Mouse (Mus musculus) spleen, postnatal 36 days (tissue): Measurements from ENCODE around the gene Trim3.

ENCODE experiments used
- DNase-seq, 2 experiments: peaks; one replicate each; pipeline ENCODE4 v3.0.0; 2022; ENCODE audit warnings: low spot score in 2 of 2, mixed read lengths in 1 of 2

The Trim3 gene

DNA sequence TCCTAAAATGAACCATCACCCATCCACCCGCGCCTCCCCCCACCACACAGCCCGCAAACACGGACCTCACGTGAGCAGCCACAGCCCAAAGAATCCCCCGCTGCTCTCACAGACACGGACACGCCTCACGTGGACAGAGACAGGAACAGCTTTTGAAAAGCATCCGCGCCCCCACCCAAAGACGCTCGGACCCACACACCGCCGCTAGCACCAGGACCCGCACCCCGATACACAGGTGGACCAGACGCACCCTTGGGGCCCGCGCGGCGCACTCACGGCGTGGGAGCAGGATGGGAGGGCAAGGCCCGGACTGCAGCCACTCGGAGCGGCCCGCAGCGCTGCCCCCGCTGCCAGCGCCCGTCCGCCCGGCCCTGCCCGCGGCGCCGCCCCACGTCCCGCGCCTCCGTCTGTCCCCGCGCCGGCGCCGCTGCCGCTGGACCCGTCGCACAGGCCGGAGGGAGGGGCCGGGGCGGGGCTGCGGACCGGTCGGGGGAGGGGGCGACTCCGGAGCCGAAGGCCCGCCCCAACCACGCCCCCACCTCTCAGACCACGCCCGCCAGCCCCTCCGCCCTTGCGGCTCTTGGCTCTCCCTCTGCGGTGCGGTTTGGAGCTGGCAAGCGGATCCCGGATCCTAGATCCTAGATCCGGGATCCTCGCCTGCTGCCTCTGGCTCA lies at the start of gene Trim3:
TSS of gene Trim3 (minus strand) at position 445 of the 674 bp plus-strand sequence.
- DNase-seq: peak; percentile 80 to 84

DNA sequence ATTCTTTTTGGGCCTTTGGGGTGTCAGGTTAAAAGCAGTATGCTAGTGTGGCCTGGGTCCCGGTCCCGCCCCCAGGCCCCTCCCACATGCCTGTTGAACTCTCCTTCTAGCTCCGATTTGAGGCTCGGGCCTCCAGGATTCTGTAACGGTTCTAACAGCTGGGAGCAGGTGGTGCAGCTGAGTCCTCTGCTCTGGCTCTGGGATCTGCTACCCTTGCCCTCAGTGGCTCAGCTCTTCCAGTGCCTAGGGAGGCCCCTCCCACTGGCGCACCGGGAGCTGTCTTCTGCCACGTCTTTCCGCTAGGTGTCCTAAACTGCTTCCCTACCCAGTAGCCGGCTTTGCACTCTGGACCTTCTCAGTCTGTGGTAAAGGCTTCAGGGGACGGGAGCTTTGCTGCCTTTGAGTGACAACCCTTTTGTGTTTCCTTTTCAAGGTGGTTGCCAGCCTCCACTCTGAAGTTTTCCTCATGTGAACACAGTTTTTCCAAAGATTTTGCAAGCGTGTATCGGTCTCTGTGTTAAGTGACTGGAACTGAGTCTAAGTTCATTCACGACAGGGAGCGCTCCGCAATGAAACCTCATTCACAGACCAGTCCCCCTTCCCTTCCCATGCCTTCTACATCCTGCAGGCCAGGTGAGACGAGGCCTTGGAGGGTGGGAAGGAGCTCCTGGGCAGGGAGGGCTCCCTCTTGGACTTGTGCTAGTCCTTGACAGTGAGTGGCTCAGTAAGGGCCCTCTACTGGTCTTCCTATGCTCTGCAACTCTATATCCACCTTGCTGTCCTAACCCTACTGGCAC lies 17.5 kb upstream of the Trim3 start, which contains the start of gene Dnhd1:
TSS of gene Dnhd1 (plus strand) at position 189 of the 797 bp plus-strand sequence.
- DNase-seq: peak; percentile 35 to 47

GRCm38 (mm10) chr7:105641936-105642335 lies 8.6 kb upstream of the Trim3 start:
- no peak for DNase-seq

- DNase-seq: peak in 1 of 2 experiments; percentile 16
Measured at GRCm38 (mm10) chr7:105640894-105641255, 7.5 kb upstream of the Trim3 start.

DNA sequence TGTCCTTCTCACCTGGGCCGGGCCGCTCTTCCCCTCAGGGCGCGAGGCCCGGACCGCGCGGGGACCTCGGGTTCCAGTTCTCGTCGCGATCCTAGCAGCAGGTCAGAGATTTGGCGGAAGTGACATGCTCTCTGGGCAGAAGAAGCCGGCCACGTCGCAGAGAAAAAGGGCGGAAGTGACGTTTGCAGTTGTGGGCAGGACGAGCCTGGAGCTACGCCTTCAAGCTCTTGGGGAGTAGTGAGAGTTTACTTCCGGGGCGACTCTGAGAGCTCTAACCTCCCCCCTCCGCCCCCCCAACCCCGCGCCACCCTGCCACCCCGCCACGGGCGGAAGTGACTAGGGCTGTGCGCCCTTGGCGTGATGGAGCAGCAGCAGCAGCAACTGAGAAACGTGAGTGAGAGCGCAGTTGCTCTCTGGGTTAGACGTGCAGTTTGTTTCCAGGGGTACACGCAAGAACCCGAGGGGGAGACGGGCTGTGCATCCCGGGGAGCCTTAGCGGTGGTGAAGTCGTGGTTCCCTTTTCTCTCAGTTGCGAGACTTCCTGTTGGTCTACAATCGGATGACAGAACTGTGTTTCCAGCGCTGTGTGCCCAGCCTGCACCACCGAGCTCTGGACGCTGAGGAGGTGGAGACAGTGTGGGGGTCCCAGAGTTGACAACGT lies 7.0 kb upstream of the Trim3 start, which contains the start of the genes Arfip2 and Gm45799:
TSS of gene Arfip2 (minus strand) at position 184 of the 661 bp plus-strand sequence.
TSS of gene Gm45799 (plus strand) at position 320 of the 661 bp plus-strand sequence.
- peak; percentile 97 for DNase-seq

DNA sequence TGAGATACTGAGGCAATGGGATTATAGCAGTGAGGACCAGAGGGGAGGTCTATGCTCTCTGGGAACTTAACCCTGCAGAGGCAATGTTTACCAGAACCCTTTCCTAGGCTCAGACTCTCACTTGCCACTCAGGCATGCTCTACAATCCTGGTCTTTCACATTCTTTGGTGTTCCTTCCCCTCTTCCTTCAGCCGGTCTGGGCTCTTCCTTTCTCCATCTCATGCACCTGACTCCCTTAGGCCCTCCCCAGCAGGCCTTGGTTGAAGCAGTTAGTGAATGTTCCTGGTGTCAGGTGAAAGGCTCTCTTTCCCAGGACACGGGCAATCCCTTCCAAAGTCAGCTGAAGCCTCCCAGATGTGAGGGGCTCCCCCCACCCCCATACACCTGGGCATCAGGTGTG lies 6.4 kb upstream of the Trim3 start, which contains the start of gene Timm10b:
TSS of gene Timm10b (plus strand) at position 301 of the 400 bp plus-strand sequence.
- no peak for DNase-seq

GRCm38 (mm10) chr7:105639304-105639703 lies 5.9 kb upstream of the Trim3 start:
- DNase-seq: no peak

DNA sequence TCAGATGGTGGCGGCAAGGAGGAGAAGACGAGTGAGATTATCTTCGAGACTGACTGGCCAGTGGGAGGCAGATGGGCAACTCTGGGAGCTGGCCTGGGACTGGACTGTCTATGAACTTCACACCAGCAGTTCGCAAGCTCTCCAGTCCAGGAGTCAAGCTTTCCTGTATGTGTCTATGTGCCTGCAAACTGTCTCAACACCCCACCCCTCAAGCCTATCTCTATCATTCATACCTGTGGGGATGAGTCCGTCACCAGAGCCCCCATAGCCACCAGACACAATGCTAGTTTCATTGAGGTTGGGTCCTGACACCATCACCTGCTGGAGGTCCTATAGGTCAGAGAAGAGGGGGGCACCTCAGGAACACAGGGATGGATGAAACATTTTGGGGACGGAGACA lies 5.4 kb upstream of the Trim3 start:
- DNase-seq: no peak

- no peak for DNase-seq
Measured at GRCm38 (mm10) chr7:105635726-105636125, 2.4 kb upstream of the Trim3 start.

- DNase-seq: no peak
Measured at GRCm38 (mm10) chr7:105634272-105634920, 1.0 kb upstream of the Trim3 start.

- DNase-seq: no peak
Measured at GRCm38 (mm10) chr7:105633801-105634135, 397 bp upstream of the Trim3 start.

- DNase-seq: no peak
Measured at GRCm38 (mm10) chr7:105632551-105632972, 809 bp downstream of the Trim3 start.

DNA sequence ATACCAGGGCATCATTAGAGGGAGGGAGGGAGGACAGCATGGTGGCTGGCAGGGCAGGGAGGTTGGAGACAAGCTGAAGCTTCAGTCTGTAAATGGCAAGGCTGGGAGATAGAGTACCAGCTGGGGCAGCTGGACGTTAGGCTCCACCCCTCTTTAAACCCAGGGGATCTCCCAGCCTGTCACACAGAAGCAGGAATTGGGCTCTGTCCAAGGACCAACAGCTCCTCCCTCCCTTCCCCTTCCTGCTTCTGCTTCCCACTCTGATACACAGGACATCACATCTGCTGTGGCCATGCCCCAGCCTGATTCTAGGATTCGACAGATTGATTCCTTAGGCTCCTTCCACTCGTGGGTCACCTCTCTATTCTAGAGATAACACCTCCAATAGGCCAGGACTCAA lies 4.7 kb downstream of the Trim3 start:
- DNase-seq: peak; percentile 35 to 40

GRCm38 (mm10) chr7:105625397-105625796 lies 8.0 kb downstream of the Trim3 start:
- no peak for DNase-seq

GRCm38 (mm10) chr7:105621646-105622292 lies 11.6 kb downstream of the Trim3 start:
- no peak for DNase-seq

DNA sequence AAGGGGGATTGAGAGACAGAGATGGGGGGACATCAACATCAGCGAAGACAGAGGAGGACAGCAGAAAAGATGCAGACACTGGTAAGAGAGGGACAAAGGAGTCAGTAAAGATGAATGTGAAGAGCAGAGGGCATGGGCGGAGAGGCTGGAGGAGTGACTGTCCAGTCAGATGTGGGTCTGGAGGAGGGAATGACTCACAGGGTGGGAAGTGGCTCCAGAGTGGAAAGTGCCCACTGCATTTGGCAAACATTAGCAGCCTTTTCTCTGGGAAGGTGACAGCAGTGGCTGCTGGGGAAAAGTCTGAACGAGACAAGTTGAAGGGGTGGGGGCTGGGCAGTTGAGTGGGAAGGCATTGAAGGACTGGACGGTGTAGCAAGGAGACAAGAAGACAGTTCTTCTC lies 12.3 kb downstream of the Trim3 start:
- DNase-seq: no peak

DNA sequence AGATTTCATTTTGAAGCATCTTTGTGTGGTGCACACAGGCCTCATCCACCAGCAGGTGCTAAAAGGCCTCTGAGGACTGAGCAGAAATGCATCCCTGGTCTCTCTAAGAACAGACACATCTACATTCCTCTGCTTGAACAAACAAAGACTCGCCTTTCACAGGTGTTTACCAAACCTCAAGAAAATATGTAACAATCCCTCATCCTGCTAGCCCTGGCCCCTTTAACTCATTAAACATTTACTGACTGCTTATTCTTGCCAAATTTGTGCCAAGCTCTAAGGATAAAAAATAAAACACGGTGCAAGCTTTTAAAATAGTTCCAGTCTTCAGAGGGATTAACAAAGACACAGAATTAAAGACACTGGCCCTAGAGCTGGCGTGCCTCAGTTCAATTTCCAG lies 13.7 kb downstream of the Trim3 start:
- no peak for DNase-seq

DNA sequence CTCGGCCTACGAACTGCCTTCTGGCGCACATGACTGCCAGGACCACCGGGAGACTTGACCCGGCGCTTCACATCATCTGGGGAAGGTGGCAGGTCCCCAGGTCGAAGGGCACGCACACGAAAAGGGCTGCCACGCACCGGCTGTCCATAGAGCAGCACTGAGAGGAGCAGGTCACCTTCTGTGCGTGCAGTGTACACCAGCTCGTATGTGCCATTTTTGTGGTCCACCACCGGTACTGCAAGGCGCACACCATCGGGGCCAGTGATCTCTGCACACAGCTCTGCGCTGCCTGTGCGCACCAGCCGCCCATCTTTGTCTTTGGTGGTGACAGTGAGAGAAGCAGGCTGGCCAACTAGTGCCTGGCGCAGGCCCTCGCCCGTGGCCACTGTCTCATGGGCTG lies 15.6 kb downstream of the Trim3 start:
- DNase-seq: no peak

DNA sequence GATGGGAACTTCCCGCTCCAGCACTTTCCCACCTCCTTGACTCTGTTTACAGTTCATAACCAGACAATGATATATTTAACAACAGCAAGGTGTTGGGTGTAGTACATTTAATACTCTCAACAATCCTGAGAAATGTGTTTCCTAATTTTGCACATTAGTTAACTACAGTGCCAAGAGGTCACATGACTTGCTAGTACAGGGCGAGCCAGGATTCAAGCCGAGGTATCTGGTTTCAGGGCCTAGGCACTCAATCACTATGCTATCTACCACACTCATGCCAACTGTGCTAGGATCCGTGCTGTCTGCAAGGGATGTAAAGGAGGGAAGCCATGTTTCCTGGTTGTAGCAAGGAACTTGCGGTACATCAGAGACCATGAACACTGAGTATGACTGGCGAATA lies 16.8 kb downstream of the Trim3 start:
- no peak for DNase-seq

GRCm38 (mm10) chr7:105615720-105616119 lies 17.7 kb downstream of the Trim3 start:
- DNase-seq: no peak

DNA sequence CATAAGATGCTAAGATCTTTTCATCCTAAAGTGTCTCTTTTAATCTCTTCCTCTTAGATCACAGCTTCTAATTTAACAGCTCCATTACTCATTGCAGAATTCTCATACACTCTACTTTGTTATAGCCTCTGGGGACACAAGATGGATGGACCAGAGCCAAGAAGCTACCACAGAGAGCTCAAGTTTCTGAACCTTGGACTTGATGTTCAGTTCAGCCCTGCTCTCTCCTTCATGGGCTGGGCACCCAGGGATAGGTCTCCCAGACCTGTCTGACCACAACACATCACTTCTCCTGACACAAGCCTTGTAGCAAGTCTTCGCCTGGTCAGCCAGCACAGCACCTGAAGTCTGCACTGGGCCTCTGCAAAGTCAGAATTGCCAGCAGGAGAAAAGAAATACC lies 19.0 kb downstream of the Trim3 start:
- DNase-seq: no peak
